Mouse (Mus musculus) heart, adult 2 months (tissue): Measurements from ENCODE around the gene Golga4.
A peak's percentile ranks its signal among the peaks of the same experiment; 100 is the strongest.

Experiments
- CTCF ChIP-seq: fragments of 200-600 bp; IDR thresholded peaks from 2 replicates; pipeline ENCODE4 v1.8.1; 2022; ENCODE audit warnings: antibody characterized with exemption, mild to moderate bottlenecking, moderate library complexity
- POLR2A ChIP-seq: fragments of 200-500 bp; IDR thresholded peaks from 2 replicates; pipeline ENCODE4 v1.6.1; 2011; ENCODE audit warnings: mild to moderate bottlenecking, low read depth, low read length, control low read depth; ENCODE audit not compliant: insufficient read depth

DNA sequence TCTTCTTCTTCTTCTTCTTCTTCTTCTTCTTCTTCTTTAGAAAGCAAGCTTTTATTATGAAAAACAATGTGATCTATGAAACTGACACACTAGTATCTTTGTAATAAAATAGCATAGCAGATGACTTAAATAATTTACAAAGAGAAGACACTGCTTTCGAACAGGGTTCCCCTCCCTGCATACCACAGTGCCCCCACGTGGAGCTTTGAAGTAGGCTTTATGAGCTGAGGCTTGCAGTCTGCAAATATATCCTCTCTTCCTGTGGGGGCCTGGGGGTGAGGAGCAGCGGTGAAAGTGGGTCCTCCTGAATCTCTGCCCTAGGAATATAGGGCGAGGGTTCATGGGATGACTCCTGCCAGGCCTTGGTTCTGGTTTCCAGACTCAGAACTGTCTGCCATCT, 64.8 kb downstream of the Golga4 start:
- TF ChIP-seq CTCF (peak; percentile 35), POLR2A (no peak)
